Mouse (Mus musculus) naive thymus-derived CD4-positive, alpha-beta T cell, adult 2 months (primary cell): ENCODE results near the gene Cacna1g.

Experiments used
- DNase-seq: peaks from one replicate; pipeline ENCODE4 v3.0.0-alpha.2; 2011; ENCODE audit warnings: low read depth

Gene Cacna1g

GRCm38 (mm10) chr11:94445300-94445699, 28.7 kb downstream of the Cacna1g start:
- DNase-seq: no peak

- no peak for DNase-seq
These were observed 29.2 kb downstream of the Cacna1g start for GRCm38 (mm10) chr11:94444829-94445228.

- DNase-seq: no peak
These were observed 32.2 kb downstream of the Cacna1g start for GRCm38 (mm10) chr11:94441752-94442151.

GRCm38 (mm10) chr11:94441122-94441521, 32.9 kb downstream of the Cacna1g start:
- DNase-seq: no peak

- no peak for DNase-seq
These were observed 33.6 kb downstream of the Cacna1g start for GRCm38 (mm10) chr11:94440421-94440820.

GRCm38 (mm10) chr11:94429011-94429651, 44.9 kb downstream of the Cacna1g start:
- DNase-seq: no peak

GRCm38 (mm10) chr11:94428091-94428835, 45.7 kb downstream of the Cacna1g start:
- DNase-seq: no peak

GRCm38 (mm10) chr11:94425656-94426055, 48.3 kb downstream of the Cacna1g start:
- DNase-seq: no peak

- DNase-seq: no peak
These were observed 48.8 kb downstream of the Cacna1g start for GRCm38 (mm10) chr11:94425215-94425614.

- DNase-seq: no peak
These were observed 49.6 kb downstream of the Cacna1g start for GRCm38 (mm10) chr11:94424380-94424779.

- DNase-seq: no peak
These were observed 50.1 kb downstream of the Cacna1g start for GRCm38 (mm10) chr11:94423855-94424254.

- no peak for DNase-seq
These were observed 53.0 kb downstream of the Cacna1g start for GRCm38 (mm10) chr11:94420991-94421390.

- DNase-seq: no peak
These were observed 53.7 kb downstream of the Cacna1g start for GRCm38 (mm10) chr11:94420325-94420724.

GRCm38 (mm10) chr11:94419004-94419727, 54.8 kb downstream of the Cacna1g start:
- DNase-seq: no peak

- no peak for DNase-seq
These were observed 60.0 kb downstream of the Cacna1g start for GRCm38 (mm10) chr11:94414042-94414441.

- no peak for DNase-seq
These were observed 60.5 kb downstream of the Cacna1g start for GRCm38 (mm10) chr11:94413516-94413915.

- DNase-seq: no peak
These were observed 61.0 kb downstream of the Cacna1g start for GRCm38 (mm10) chr11:94412998-94413469.

- no peak for DNase-seq
These were observed 61.4 kb downstream of the Cacna1g start for GRCm38 (mm10) chr11:94412562-94412961.

GRCm38 (mm10) chr11:94407803-94408321, 66.1 kb downstream of the Cacna1g start:
- no peak for DNase-seq

- DNase-seq: no peak
These were observed 68.7 kb downstream of the Cacna1g start for GRCm38 (mm10) chr11:94405348-94405747.

GRCm38 (mm10) chr11:94404641-94405260, 69.2 kb downstream of the Cacna1g start:
- DNase-seq: peak; percentile 87

- DNase-seq: no peak
These were observed 69.8 kb downstream of the Cacna1g start for GRCm38 (mm10) chr11:94404178-94404577.
